Mouse (Mus musculus): ENCODE measurements around the gene Zswim3.

DNA sequence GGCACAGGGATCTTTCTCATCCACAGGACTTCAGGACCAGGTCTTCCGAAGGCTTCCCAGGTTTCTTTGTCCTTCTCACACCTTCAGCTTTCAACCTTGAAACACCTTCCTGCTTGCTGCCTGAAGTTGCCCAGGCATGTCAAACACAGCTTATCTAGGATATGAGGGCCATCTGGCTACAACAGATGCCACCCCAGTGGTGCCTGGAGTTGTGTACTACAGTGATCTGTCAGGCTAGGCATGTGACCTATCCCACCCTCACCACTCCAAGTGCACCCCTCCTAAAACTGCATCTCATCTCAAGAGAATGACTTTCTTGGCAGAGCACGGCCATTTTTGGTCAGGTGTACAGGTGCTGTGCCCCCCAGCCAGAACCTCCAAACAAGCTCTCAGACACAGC lies 43.4 kb upstream of the Zswim3 start:
- no peak for TF ChIP-seq POLR2A (IDR thresholded peaks at IDR 0.05; ENCODE audit: borderline replicate concordance, extremely low read depth, insufficient read depth, insufficient read length, poor library complexity, severe bottlenecking)
- no peak for TF ChIP-seq CTCF (IDR thresholded peaks at IDR 0.05; ENCODE audit: borderline replicate concordance, extremely low read depth, insufficient read depth, insufficient read length)

Measured in brain, embryonic 14.5 days (tissue).